Mouse (Mus musculus): Measurements from ENCODE around the gene Nomo1. TPM values are rescaled to one million over a fixed set of nuclear protein-coding genes. Genes with fewer than 3 reads are reported as not detected.

Gene Nomo1
- polyA plus RNA-seq, 1 experiment = 74.8 TPM

DNA sequence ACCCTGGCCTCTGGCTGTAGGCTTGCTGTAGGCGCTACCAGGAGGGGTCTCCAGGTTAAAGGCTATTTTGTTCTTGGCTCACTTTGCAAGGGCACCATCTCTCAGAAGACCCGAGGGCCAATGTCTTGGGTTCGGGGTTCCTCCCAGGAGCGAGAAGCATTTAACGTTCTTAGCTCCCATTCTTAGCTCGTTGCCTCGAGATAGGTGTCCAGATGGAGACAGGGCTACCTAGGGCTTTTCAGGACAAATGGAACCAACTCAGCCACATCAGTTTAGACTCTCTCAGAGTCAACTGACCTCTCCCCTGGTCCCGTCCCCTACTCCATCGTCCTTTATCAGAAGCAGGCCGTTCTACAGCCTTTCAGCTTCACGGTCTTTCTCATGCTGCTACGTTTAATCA, 98.7 kb downstream of the Nomo1 start:
- DNase-seq (ENCODE audit: extremely low spot score in 1 of 2, low spot score in 1 of 2) = no peak

Other genes with a start within 250 kb of the Nomo1 start
- 170 and 198 TPM in 2 replicates for gene Lmtk3, start 250.0 kb upstream of the Nomo1 start, polyA plus RNA-seq (2012; rRNA removed)
- gene Sult2b1, start 249.0 kb upstream of the Nomo1 start, polyA plus RNA-seq (2012; rRNA removed) = 15.2 and 17.7 TPM in 2 replicates
- 158 and 167 TPM in 2 replicates for gene Cyth2, start 219.1 kb upstream of the Nomo1 start, polyA plus RNA-seq (2012; rRNA removed)
- gene Kcnj14, start 208.9 kb upstream of the Nomo1 start, polyA plus RNA-seq (2012; rRNA removed) = 2.1 and 2.6 TPM in 2 replicates
- gene Grwd1, start 202.8 kb upstream of the Nomo1 start, polyA plus RNA-seq (2012; rRNA removed) = 17.9 TPM in 2 replicates
- gene Kdelr1, start 160.9 kb upstream of the Nomo1 start, polyA plus RNA-seq (2012; rRNA removed) = 95.1 and 121 TPM in 2 replicates
- gene Grin2d, start 155.3 kb upstream of the Nomo1 start, polyA plus RNA-seq (2012; rRNA removed) = 15.5 and 17.7 TPM in 2 replicates
- 0.15 TPM in 1 of 2 replicates, not detected in the other for gene Syngr4, start 137.0 kb upstream of the Nomo1 start, polyA plus RNA-seq (2012; rRNA removed)
- 32.5 and 33.6 TPM in 2 replicates for gene Tmem143, start 136.8 kb upstream of the Nomo1 start, polyA plus RNA-seq (2012; rRNA removed)
- gene Emp3, start 112.3 kb upstream of the Nomo1 start, polyA plus RNA-seq (2012; rRNA removed) = 15.1 and 15.2 TPM in 2 replicates
- gene Ccdc114, start 109.6 kb upstream of the Nomo1 start, polyA plus RNA-seq (2012; rRNA removed) = 5.1 and 5.3 TPM in 2 replicates
- 2.4 and 3.8 TPM in 2 replicates for gene Abcc6, start 3.4 kb upstream of the Nomo1 start, polyA plus RNA-seq (2012; rRNA removed)
- 31.1 and 34.2 TPM in 2 replicates for gene Kcnj11, start 67.1 kb downstream of the Nomo1 start, polyA plus RNA-seq (2012; rRNA removed)
- gene Abcc8, start 146.3 kb downstream of the Nomo1 start, polyA plus RNA-seq (2012; rRNA removed) = 17.7 and 17.8 TPM in 2 replicates
- gene Ush1c, start 204.8 kb downstream of the Nomo1 start, polyA plus RNA-seq (2012; rRNA removed) = 0.12 and 0.23 TPM in 2 replicates
- 0.08 and 0.23 TPM in 2 replicates for gene Otog, start 207.3 kb downstream of the Nomo1 start, polyA plus RNA-seq (2012; rRNA removed)